Mouse (Mus musculus) bone marrow, adult 2 months (tissue): Measurements from ENCODE around the gene Ptrhd1. TPM values are rescaled to one million over a fixed set of nuclear protein-coding genes. Genes with fewer than 3 reads are reported as not detected.
A peak's percentile ranks its signal among the peaks of the same experiment; 100 is the strongest.

Source experiments
- H3K27ac ChIP-seq: fragments of 200-500 bp; 2 replicates; pipeline ENCODE4 v1.5.1; 2012; ENCODE audit warnings: low read depth, mild to moderate bottlenecking, control low read depth, inconsistent platforms, low read length; ENCODE audit not compliant: control insufficient read depth, poor library complexity, insufficient read depth
- H3K4me1 ChIP-seq: fragments of 200-500 bp; 2 replicates; pipeline ENCODE4 v1.6.1; 2011; ENCODE audit warnings: low read length; ENCODE audit not compliant: control insufficient read depth, insufficient read depth
- H3K4me3 ChIP-seq: fragments of 200-500 bp; replicated peaks from 2 replicates; pipeline ENCODE3; 2011; ENCODE audit warnings: mild to moderate bottlenecking, low read depth, low read length, control low read depth; ENCODE audit not compliant: control insufficient read depth
- CTCF ChIP-seq: fragments of 200-500 bp; IDR thresholded peaks from 2 replicates; pipeline ENCODE4 v1.5.1; 2011; ENCODE audit warnings: low read length, control low read depth; ENCODE audit not compliant: control insufficient read depth, insufficient read depth
- POLR2A ChIP-seq: fragments of 200-500 bp; IDR thresholded peaks from 2 replicates; pipeline ENCODE4 v1.6.1; 2011; ENCODE audit warnings: low read depth, mild to moderate bottlenecking, control low read depth, low read length, borderline replicate concordance; ENCODE audit not compliant: control insufficient read depth
- WGBS: fragments of 180-500 bp; shearing (Covaris S2); methylation state at CpG from one replicate; pipeline ENCODE4 v1.1.7; 2018; 5-methylcytosine and 5-hydroxymethylcytosine counted together
- polyA plus RNA-seq: library from polyadenylated mRNA; stranded (reverse); fragments of >200 nt; gene quantifications from 2 replicates; pipeline ENCODE4 v1.2.4, GENCODE M21; 2011; ENCODE audit warnings: low replicate concordance; ENCODE audit not compliant: missing spikeins, insufficient read depth, insufficient read length

Gene Ptrhd1
- polyA plus RNA-seq = 3.0 and 5.4 TPM in 2 replicates

DNA sequence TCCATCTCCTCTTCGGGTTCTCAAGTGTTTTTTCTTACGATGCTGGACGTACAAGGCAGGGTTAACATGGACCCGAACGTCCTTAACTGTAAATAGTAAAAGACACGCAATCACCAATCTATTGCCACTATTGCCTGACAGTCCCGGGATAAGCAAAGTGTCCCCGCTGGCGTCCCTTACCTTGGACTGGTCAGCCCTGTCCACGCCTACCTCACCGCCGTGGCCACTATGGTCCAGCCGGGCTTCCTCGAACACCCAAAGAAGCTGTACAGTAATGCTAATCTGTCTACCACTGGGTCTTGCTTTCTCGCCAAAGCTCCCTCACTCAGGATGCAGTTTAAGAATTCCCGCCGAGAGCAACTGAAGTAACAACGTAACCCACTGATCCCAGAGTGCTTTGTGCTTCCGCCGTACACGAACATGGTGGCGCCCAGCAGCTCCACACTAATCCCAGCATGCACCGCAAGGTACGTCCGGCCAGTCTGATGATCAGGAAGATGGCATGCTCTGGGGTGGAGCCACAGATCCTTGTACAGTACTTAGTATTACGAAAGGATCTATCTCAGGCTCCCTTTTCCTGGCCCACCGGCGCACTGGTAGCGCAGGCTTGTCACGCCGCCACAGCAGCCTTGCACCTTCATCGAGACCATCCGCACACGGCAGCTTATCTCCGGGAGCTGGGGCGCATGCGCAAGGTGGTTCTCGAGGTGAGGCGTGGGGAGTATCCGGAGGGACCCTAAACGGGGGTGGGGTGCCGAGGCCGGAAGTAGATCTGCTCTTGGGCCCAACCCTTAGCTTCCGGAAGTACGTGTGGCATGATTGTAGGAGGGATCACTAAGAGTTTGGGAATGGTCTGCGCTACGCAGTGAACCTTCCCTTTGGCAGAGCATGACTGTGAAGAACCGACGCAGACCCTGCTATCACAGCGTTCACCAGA, at the start of gene Ptrhd1, which contains the start of gene Cenpo:
TSS of gene Ptrhd1 (plus strand) at position 456 of the 937 bp plus-strand sequence.
TSS of gene Cenpo (minus strand) at position 723 of the 937 bp plus-strand sequence.
- no peak; the same call in 1 of the 2 replicates for TF ChIP-seq CTCF
- TF ChIP-seq POLR2A = peak; percentile 46; the same call in 1 of the 2 replicates
- peak within 1 kb of the TSS; percentile 95 for H3K27ac ChIP-seq
- WGBS = under 1% methylated on average over 50 of the region's 50 CpGs

DNA sequence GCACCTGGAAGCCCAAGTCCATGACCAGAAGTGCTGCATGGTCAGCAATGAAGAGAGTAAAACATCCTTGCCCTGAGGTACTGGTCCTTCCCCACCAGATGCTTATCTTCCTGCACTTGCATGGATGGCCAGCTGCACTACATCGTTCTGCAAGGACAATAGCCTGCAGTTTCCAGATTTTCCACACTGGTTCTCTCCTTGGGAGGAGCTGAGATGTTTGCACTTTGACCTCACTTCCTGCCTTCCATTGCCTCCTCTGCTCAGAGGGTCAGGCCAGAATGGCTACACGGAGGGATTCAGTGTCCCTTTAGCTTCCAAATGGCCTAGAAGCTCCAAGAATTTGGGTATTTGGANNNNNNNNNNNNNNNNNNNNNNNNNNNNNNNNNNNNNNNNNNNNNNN, 49.2 kb upstream of the Ptrhd1 start:
- Histone ChIP-seq H3K27ac (no peak overlapping the region), H3K4me3 (no peak overlapping the region), H3K4me1 (peaks cover 4% of the 10 kb centered on the region)
- TF ChIP-seq POLR2A (no peak), CTCF (no peak)
- WGBS = 90% methylated on average over 2 of the region's 2 CpGs

More for the DNA sequence above, at the start of gene Ptrhd1, which contains the start of gene Cenpo:
- Histone ChIP-seq H3K4me3 (peak within 1 kb of the TSS; percentile 84), H3K4me1 (peaks cover 2% of the 10 kb centered on the region; the same call in 1 of the 2 replicates)

DNA sequence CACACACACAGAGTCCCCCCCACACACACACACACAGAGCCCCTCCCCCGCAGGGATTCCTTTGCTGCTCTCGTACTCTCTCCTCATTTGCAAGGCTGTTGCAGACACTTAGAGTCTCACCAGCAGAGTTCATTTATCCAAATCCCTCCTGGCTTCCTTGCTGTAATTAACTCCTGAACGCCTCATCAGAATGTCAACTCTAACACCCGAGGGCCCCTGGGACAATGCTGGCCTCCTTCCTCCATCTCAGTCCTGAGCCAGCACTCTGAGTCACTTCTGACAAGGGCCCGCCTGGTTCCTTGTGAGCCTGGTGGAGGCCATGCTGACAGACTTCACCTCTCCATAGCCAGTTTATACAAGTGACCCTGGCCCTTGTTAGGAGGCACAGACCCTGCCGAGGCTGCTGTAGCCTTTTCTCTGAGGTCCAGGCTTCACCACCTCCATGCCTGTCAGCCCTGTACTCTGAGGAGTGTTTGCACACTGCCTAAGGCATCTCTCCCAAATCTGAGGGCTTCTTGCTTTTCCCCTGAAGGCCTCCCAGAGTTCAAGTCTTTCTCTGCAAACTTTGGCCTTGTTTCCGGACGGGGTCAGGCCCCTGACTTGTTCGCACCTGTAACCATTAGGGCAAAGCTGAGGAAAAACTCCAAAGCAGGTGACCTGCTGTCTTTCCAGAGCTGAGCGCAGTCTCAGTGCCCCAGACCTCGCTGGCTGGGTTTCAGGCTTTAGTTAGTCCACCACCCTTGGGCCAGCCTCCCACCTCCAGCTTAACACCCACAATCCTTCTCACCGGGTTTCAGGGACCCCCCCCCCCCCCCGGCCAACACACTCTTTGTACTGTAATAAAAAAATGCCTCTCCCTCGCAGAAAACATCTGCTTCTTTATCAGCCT, 45.4 kb upstream of the Ptrhd1 start:
- Histone ChIP-seq H3K27ac (no peak overlapping the region), H3K4me1 (no peaks in the 10 kb centered on the region), H3K4me3 (no peak overlapping the region)
- 47% methylated on average over 14 of the region's 14 CpGs for WGBS
- no peak for TF ChIP-seq CTCF
- TF ChIP-seq POLR2A = no peak

DNA sequence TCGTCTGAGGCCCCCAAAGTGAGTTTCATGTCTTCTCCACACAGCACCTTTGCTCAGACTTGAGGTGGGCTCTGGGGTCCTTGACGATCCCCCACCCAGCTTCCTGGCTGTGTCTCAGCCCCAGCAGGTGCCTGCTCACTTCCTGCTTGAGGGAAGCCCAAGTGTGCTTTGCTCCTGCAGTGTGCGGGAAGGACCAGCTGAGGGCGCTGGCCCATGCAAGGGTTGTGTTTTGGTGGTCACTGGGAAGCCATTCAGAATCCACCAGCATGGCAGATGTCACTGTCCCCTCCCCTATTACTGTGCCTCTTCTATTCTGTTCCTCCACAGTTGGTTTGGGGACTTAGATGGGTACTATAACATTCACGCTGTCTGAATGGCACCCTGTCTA, 44.8 kb upstream of the Ptrhd1 start:
- no peak overlapping the region for H3K4me3 ChIP-seq
- TF ChIP-seq CTCF (peak; percentile 45), POLR2A (no peak)
- WGBS = 32% methylated on average over 5 of the region's 5 CpGs
- H3K4me1 ChIP-seq = no peaks in the 10 kb centered on the region
- H3K27ac ChIP-seq = no peak overlapping the region

DNA sequence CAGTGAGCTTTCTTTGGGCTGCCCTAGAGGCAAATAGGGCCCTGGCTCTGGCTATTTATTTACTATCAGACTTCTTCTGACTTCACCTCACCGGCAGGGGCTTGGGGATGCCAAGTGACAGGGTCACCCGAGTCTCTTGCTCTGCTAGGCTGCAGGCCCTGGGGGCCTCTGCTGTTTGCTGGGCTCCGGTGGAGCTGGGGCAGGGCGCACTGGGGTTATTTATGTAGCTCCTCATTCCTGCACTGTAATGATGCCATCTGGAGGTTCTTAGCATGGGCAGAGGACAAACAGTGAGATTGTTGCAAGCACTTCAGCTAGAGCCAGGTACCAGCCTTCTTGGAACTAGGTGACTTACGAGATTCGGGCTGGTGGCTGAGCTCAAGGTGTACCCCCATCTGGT, 41.3 kb upstream of the Ptrhd1 start:
- TF ChIP-seq CTCF (no peak), POLR2A (no peak)
- 83% methylated on average over 6 of the region's 6 CpGs for WGBS
- no peak overlapping the region for H3K4me3 ChIP-seq
- peaks cover 2% of the 10 kb centered on the region; the same call in 1 of the 2 replicates for H3K4me1 ChIP-seq
- H3K27ac ChIP-seq = no peak overlapping the region

DNA sequence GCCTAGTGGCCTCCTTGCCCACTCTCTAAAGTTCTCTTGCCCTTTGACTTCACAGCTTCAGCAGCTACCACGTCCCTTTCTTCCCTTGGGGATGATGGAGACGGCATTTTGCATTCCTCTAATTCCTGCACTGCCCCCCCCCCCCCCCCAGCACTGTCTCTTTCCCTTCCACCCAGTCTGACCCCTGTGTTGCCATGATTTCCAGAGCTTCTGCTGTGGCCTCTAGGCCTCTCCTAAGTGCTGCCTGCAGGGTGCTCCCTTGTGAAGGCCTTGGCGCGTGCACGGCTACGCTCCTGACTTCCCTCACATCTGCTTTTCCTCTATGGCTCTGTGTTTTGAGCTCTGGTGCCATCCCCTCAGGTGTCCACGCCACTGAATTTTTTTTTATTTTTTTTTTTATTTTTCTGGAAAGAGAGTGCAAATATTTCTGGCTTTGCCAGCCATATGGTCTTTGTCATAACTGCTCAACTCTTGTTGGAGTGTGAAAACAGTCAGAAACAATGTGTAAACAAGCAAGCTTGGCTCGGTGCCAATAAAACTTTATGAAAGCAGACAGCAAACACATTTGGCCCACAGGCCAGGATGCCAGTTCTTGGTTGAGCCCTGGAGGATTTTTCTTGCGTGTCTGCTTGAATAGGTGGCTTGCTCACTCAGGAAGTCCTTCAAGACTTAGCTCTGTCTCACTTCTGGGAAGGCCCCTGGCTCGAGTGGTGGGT, 40.6 kb upstream of the Ptrhd1 start:
- WGBS = 81% methylated on average over 10 of the region's 10 CpGs
- H3K4me1 ChIP-seq = peaks cover 2% of the 10 kb centered on the region; the same call in 1 of the 2 replicates

DNA sequence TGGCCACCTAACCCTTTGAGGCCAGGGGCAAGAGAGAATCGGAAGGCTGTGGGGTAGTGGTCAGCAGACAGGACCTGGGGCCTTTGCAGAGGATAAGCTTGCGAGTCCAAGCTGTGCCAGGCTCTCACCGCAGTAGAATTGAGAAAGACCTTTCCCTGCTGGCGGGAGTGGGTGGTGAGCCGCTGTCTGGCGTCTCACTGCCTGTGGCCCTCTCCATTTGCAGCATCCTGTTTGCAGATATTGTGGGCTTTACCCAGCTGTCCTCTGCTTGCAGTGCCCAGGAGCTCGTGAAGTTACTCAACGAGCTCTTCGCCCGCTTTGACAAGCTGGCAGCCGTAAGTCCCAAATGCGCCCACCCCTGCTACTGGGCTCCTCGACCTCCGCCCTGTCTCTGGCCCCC, 39.2 kb upstream of the Ptrhd1 start:
- Histone ChIP-seq H3K27ac (no peak overlapping the region), H3K4me3 (no peak overlapping the region), H3K4me1 (peaks cover 2% of the 10 kb centered on the region; the same call in 1 of the 2 replicates)
- TF ChIP-seq CTCF (no peak), POLR2A (no peak)
- WGBS = 52% methylated on average over 14 of the region's 14 CpGs

More for the DNA sequence above, 40.6 kb upstream of the Ptrhd1 start:
- TF ChIP-seq CTCF (no peak), POLR2A (no peak)
- H3K27ac ChIP-seq = no peak overlapping the region
- no peak overlapping the region for H3K4me3 ChIP-seq
